Mouse (Mus musculus) thymus, postnatal 10 days (tissue): ENCODE measurements around the gene Tex10.
"Not testable (repeated sequence)": the region's sequence is repeated elsewhere in the genome, so short reads cannot be mapped to it uniquely, and the experiment has no call there.

Experiments used
- DNase-seq, 2 experiments: peaks; one replicate each; pipeline ENCODE4 v3.0.0; 2021; ENCODE audit warnings: low spot score in 2 of 2

Gene Tex10

DNA sequence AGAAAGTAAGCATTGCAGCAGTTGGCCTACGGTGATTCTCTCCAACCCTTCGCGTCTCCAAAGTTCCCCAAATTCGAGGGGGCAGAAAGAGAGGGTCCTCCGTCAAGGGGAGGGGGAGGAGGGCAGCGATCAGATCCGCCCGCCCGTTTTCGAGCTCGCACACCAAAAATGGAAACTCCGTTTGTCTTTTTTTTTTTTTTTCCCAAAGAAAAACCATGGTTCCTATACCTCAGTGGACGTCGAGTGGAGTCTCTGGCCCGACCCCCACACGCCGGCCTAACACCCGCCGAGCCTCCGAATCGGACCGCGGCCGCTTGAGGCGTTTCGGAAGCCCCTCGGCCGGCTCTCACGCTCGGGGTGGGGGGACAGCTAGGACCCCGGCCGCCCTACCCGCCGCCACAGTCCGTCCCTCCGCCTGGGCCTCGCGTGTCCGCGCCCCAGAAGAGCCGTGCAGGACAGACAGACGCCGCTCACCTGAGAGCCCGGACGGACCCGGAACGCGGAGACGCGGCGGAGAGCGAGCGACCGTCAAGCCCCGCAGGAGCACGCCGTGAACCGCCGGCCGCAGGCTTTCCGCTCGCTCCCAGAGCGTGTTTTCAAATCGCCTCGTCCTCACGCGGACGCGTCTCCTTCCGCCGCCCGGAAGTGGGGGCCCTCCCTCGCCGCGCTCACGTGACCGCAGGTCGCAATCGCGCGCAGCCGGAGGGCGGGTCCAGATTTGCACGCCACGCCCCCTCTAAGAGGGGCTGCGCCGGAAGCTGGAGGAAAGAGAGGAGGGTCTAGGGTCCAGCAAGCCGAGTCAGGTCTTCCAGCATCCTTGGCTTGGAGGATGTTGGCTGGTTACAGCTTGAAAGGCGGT lies at the start of gene Tex10:
TSS of gene Tex10 (minus strand) at position 668 of the 859 bp plus-strand sequence.
- DNase-seq, result peak; percentile 91 to 95

DNA sequence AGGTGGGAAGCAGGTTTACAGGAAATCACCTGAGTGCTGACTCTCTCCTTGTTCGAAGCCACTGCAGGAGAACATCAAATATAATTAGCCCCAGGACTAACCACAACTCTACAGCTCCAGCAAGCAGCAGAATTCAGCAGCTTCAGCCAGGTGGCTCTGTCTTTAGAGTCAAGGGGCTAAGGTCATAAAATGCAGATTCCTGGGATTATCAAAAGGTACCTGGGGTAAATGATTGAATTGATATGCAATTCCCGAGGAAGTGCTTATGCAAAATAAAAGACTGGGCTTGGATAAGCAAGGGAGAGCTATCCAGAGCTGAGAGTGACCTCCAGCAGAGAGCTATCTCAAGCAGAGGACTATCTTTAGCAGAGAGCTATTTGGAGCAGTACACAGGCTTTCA lies 37.6 kb upstream of the Tex10 start:
- DNase-seq, result no peak

DNA sequence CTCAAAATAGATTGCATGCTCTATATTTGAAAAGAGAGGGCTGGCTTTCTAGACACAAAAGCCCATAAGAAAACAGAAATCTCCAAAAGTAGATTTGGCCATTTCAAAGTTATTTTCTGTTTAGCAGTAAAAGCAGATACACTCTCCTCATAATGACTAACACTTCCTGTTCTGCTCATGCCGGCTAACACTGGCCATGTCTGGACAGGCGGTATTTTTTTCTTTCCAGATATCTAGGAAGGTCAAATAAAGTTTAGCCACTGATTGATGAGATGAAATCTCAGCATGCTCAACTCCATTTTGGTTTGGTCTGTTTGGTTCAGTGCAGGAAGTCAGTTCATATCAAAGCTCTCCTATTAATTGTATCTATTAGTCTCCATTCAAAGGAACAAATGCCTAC lies 19.3 kb upstream of the Tex10 start:
- no peak for DNase-seq

DNA sequence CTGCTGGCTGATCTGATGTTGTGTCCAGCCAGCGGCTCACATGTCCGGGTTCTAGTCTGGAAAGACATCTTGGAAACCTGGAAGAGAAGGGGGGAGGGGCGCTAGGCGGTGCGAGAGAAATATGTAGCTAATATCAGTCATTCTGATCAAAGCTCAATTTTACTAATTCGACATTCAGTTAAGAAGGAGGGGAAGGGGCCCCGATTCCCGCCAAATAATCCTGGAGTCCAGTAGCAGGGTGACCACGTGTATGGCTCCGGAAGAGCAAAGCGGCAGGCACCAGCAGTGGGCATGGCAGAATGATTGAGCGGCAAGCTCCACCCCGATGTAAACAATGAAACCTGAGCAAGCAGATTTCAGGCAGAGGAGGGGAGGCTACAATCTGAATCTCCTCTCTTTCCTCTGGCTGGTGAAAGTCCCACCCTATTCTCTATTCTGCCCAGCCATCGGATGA lies 18.1 kb upstream of the Tex10 start:
- no peak for DNase-seq

DNA sequence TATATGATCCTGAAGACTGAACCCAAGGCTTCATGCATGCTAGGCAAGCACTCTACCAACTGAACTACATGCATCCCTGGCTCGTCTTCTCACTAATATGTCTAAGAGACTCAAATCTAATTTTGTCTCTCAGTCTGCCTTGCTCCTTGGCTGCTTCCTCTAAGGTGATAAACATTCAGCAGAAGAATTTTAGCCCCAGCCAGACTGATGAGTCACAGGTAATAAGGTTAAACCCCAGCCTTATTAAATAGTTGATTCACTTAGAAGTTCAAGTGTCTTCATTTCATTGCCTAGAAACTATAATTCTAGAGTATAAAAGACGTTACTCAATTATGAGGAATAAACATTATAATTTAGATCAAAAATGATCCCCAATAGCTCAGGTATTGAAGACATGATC lies 15.7 kb upstream of the Tex10 start:
- DNase-seq, result no peak

DNA sequence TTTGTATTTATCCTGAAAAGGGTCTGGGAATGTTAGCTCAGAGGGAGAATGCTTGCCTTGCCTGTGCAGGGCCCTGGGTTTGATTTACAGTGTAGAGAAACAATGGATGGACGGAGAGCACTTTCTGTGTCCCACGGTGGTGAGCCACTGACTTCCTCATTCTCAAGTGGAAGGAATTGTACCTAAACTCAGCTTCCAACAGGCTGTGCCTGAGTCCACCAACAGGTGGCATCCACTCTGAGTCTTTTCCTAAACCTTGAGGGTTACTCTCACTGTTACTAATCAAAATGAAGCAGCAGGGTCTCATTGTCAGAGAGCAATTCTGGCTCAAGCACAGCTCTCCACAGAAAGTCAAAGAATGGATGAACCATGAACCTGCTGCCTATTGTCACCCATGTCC lies 8.0 kb upstream of the Tex10 start:
- peak in 1 of 2 experiments; percentile 9 for DNase-seq

DNA sequence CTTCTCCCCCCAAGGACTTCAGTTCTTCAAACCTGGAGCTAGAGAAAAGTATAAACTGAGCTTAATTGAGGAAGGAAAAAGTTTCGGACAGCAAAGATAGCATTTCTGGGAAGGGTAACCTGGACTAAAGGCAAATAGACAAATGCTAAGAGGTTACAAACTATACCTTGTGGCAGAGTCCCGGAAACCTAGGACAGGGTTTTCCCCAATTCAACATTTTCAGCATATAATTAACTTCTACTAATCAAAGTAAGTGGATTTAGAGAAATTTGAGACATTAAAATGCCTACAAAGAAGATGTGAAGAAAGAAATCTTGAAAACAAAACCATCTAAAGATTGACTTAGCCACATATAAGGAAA lies 372 bp upstream of the Tex10 start:
- DNase-seq, result no peak

DNA sequence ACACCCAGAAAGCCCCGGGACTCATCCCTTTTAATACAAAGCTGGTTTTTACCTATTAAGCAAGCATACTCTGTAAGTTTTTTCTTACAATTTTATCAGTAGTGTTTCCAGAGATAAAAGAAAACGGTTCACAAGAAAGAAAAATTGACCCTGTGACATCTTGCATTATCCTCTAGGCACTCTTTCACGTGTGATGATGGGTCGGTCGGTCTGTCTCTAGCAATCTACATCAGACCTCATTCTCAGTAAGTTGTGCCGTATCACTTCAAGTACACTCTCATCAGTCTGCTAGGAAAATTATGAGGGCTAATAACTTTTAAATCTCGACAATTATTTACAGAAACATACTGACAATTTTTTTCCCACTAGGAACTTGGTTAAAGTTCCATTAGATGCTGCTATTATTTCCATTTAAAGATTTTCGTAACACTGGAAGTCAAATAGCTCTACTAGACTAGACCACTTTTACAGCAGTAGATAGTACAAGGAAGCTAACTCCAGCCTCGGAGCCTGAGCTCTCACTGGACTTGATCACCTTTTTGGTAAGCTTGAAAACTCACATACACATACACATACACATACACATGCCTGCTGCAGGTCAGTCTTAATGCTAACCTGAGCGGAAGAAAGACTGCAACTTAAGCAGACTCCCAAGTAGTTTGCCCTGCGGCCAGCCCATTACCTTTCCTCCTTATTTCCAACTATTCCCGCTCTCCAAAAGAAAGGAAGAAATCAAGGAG lies 1.0 kb downstream of the Tex10 start:
- DNase-seq, result no peak

DNA sequence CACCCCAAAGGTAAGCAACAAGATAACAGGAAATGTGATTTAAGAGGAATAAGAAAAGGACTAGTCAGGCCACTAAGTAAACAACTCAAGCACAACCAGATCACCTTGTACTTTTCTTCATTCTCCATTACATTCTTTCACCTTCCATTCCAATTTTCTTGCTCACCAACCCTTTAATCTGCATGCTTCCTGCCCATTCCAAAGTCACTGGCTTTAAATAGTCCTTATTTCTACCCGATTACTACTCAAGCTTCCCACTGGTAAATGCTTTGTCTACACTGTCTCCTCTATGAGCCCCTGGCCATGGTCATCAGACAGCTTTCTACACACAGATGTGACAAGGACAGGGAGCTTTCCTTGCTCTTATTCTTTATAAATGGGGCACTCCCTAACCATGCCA lies 2.3 kb downstream of the Tex10 start:
- DNase-seq, result no peak

DNA sequence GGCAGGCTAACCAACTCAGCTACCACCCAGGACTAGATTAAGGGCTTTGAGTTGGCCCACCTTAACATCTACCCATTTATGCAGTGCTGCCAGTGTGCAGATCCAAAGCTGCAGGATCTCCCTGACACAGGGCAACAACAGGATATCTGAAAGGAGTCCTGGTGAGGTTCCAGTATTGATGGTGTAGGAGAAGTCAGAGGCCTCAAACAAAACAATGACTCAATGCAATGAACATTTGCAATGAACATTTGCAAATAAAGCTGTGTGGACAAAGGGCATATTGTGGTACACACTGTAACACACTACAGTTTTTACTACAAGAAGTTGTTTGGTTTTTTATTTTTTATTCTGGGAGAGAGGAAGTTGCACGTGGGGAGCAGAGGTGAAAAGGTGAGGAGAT lies 12.2 kb downstream of the Tex10 start:
- no peak for DNase-seq

DNA sequence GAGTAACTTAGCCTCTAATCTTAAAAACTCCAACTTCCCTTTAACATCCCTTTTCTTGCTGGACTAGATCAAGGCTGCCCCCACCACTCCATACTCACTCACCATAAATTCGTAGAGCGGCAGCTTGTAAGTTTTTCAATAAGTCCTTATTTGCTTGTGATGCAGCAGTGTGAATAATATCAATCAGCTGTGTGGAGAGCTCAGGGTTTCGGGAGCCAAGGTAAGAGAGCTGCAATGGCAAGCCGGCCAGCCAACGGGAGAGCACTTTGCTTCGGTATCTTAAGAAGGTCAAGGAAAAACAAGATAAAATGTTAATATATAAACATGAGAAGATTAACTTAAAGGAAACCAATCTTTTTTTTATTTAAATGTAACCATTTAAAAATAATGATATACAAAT lies 14.8 kb downstream of the Tex10 start:
- no peak for DNase-seq

DNA sequence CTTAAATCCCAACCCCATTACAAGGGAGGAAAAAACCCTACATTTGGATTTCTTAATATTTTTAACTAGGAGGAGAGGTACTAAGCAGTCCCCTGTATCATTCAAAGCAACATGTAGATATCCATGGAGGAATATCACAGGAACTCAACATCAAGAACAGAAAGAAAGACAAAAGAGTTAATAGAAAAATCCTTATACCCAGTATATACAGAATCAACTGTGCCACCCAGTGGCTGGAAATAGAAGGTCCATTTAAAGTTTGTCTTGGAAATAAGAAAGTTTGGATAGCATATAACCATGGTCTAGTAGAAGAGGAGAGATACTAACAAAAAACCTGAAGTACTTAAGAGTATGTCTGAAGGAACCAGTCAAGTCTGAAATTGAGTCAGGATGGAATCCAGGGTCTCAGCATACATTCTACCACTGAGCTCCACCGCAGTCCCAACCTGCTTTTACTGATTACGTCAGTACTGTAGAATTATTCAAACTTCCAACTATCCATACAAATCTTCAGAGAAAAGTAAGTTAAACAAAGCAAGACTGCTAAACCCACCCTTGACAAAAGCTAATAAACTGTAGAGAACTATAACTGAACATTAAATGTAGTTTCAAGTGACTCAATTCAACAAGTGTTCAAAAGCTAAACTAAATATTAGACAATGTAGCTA lies 19.0 kb downstream of the Tex10 start:
- DNase-seq, result no peak

DNA sequence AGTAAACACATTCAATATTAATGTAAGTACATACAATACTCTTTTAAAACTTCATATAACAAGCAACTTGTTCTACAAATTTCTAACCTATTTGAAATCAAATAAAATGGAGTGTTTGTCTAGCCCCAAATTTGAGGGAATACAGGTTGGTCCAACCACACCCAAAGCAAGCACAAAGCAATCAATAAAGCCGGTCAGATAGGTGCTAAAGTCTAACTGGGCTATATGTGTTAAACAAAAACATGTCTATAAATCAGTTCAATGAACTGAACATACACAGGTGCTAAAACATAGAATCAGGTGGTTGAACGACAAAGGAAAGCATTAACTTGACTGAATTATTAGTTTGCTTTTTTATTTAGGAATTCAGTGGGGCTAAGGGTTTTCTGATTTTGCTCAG lies 45.2 kb downstream of the Tex10 start:
- DNase-seq, result no peak

DNA sequence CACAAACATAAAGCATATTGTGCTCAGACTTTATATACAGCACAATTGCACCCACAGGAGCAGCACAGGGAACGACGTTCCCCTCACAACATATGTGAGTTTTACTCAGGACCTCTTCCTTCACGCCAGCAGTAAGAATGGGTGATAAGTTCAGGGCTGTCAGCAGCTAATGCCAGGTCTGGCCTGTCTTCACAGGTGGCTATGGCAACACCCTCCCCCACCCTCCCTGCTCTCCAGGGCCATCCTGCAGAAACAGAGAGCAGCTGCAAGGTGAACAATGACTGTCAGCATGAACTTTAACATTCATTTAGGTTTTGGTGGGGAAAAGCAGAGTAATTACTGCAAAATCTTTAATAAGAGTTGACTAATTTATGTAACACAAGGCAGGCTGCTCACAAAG lies 45.8 kb downstream of the Tex10 start:
- no peak for DNase-seq

DNA sequence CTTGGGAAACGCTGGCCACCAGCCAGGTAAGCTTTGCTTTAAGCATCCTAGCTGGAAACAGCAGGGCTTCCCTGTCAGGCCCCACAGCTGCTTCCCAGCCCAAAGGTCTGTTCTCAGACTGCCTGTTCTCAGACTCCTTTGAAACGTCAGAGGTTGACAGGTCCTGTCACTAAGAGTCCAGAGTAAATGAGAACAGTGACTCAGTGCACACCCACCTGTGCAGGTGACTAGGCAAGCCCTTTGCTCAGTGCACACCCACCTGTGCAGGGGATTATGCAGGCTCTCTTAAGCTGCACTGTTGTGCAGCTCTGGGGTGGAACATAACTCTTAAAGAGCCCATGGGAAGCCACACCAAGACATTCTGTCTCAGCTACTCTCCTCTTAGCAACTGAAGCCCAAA lies 49.5 kb downstream of the Tex10 start:
- no peak for DNase-seq

DNA sequence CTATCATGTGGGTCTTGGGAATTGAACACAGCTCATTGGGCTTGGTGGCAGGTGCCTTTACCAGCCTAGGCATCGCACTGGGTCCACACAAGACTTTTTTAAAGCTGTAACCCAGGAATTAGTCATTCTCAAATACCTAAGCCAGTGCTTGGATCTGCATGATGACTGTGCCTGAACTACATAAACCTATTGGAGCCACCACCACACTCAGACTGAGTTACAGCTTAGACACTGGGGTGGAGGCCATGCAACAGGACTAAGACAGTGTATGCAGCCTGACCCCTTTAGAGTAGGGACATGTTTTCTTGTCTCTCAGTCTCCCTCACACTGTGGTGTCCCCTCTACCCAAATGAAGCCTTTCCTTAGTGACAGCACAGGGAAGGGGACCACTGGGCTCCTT lies 50.6 kb downstream of the Tex10 start:
- DNase-seq, result no peak

DNA sequence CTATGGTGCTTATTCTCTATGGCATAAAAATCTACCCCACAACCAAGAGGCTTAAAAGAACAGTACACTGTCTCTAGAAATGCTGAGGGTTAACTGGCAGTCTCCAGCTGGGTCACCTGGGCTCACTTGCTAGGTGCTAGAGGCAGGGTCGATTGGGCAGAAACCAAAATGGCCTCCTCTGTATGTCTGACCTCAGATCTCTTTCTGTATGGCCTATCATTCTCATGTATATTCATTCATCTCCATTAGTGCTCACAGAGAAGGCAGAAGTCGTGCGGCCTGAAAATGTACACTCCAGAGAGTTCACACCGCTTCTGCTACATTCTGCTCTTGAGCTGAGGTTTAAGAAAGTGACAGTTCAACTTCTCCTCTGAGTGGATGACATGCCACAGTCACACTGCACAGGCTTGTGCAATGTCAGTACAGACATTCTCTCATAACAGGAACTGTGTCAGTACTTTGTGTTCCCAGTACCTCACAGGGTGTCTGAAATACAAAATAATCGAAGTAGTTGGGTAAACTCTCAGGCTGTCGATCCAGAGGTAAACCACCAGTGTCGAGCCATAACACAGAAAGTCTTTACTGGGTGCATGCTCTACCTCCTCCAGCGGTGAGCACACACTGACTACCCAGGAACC lies 54.3 kb downstream of the Tex10 start:
- DNase-seq, result no peak

DNA sequence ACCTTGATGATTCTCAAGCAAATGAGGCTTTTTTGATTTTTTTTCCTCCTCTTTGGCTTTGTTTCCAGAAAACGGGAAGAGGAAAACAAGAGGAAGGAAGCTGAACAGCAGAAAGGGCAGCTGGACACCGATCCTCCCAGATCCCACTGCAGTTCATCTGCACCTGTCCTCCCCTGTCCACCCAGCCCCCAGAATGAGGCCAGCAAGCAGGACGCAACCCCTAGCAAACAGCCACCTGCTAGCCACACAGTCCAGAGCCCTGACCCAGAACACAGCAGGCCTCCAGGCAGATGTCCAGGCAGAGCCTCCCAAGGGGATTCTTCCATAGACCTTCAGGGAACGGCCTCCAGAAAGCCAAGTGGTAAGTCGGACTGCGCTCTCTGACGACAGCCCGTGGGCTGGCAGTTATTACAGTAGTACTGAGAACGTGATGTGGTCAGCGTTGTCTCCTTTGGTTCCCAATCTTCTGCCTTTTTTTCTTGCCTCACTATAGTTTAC lies 57.4 kb downstream of the Tex10 start:
- no peak for DNase-seq

DNA sequence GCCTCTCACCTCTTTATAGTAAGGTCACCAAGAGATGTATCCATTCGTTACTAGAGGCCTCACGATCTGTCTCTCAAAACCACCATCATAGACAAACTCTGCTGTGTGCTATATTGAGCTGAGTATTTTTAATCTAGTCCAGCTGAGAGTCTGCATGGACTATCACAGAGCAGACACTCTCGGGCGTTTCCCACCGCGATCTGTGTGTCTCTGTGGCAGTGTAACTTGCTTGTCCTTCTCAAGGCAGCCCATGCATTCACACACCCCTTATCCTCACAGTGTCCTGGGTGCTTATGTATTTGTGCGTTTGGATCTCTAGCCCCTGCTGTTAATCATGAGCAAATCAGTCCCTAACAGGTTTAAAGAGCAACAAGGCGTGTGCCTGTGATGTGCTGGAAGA lies 59.8 kb downstream of the Tex10 start:
- DNase-seq, result no peak

DNA sequence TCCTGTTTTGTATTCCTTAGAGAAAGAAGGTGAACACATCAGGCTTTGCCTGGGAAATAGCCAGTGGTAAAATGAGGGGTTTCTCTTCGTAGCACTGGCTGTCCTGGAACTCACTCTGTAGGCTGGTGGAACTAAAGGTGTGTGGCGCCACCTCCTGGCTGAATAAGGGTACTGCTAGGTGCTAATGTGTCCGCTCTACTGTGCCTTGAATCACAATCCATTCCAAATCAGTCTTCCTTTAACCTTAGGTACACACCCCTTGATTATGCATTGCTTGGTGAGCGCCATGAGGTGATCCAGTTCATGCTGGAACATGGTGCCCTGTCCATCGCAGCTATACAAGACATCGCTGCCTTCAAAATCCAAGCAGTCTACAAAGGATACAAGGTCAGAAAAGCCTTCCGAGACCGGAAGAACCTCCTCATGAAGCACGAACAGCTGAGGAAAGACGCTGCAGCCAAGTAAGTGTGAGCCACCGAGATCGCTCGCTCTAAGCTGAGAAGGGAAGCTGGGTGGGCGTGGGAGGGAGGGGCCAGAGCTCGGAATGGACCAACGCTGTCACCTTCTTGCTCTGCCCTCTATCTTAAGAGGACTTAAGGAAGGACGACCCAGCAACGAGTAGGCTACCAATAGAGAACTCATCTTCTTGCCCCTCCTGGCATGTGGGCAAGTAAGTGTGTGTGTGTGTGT lies 65.8 kb downstream of the Tex10 start:
- DNase-seq, result peak; percentile 11 to 47

DNA sequence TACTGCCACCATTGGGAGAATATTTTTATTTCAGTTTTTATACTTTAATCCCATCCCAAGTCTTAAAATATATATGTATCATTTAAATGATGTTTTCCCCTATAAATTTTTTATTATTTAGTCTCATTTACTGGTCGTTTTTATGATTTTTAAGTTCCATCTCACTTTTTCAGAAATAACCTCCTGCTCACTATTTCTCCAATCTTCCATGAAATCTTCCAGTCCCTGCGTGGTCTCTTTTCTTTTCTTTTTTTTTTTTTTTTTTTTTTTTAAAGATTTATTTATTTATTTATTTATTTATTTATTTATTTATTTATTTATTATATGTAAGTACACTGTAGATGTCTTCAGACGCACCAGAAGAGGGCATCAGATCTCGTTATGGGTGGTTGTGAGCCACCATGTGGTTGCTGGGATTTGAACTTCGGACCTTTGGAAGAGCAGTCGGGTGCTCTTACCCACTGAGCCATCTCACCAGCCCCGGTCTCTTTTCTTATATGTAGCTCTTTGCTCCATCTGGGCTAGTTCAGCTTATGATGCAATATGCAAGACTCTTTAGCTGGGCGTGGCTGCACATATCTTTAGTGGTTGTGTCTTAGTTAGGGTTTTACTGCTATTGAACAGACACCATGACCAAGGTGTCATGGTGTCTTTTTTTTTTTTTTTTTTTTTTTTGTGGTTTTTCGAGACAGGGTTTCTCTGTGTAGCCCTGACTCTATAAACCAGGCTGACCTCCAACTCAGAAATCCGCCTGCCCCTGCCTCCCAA lies 67.4 kb downstream of the Tex10 start:
- not testable (repeated sequence) for DNase-seq
